Mouse (Mus musculus): ENCODE data around the gene Vamp9.

Vamp9 gene

GRCm38 (mm10) chr5:99941776-99942502 lies 35.9 kb downstream of the Vamp9 start:
- no peak for DNase-seq (ENCODE audit: low read depth, low spot score)

- no peak for DNase-seq (ENCODE audit: low read depth, low spot score)
Observed at GRCm38 (mm10) chr5:99952513-99952912, 46.5 kb downstream of the Vamp9 start.

GRCm38 (mm10) chr5:99953883-99954282 lies 47.8 kb downstream of the Vamp9 start:
- DNase-seq (ENCODE audit: low read depth, low spot score) = no peak

GRCm38 (mm10) chr5:99958666-99959065 lies 52.6 kb downstream of the Vamp9 start:
- DNase-seq (ENCODE audit: low read depth, low spot score) = no peak

GRCm38 (mm10) chr5:99959236-99959936 lies 53.3 kb downstream of the Vamp9 start:
- DNase-seq (ENCODE audit: low read depth, low spot score) = no peak

- no peak for DNase-seq (ENCODE audit: low read depth, low spot score)
Observed at GRCm38 (mm10) chr5:99959960-99960359, 53.9 kb downstream of the Vamp9 start.

GRCm38 (mm10) chr5:99973941-99974340 lies 67.9 kb downstream of the Vamp9 start:
- no peak for DNase-seq (ENCODE audit: low read depth, low spot score)

GRCm38 (mm10) chr5:99975061-99975460 lies 69.0 kb downstream of the Vamp9 start:
- no peak for DNase-seq (ENCODE audit: low read depth, low spot score)

GRCm38 (mm10) chr5:99975776-99976175 lies 69.7 kb downstream of the Vamp9 start:
- no peak for DNase-seq (ENCODE audit: low read depth, low spot score)

- DNase-seq (ENCODE audit: low read depth, low spot score) = no peak
Observed at GRCm38 (mm10) chr5:99976334-99976955, 70.4 kb downstream of the Vamp9 start.

GRCm38 (mm10) chr5:99977516-99978301 lies 71.7 kb downstream of the Vamp9 start:
- DNase-seq (ENCODE audit: low read depth, low spot score) = no peak

GRCm38 (mm10) chr5:99978699-99979442 lies 72.8 kb downstream of the Vamp9 start, which contains the start of the genes Hnrnpd and 4930524J08Rik:
Gene Hnrnpd (minus strand): TSS chr5:99978938.
Gene 4930524J08Rik (plus strand): TSS chr5:99979061.
- peak; percentile 93 for DNase-seq (ENCODE audit: low read depth, low spot score)

GRCm38 (mm10) chr5:99983452-99984061 lies 77.5 kb downstream of the Vamp9 start:
- no peak for DNase-seq (ENCODE audit: low read depth, low spot score)

- DNase-seq (ENCODE audit: low read depth, low spot score) = no peak
Observed at GRCm38 (mm10) chr5:99994166-99994565, 88.1 kb downstream of the Vamp9 start.

GRCm38 (mm10) chr5:99994680-99995079 lies 88.6 kb downstream of the Vamp9 start:
- no peak for DNase-seq (ENCODE audit: low read depth, low spot score)

- DNase-seq (ENCODE audit: low read depth, low spot score) = no peak
Observed at GRCm38 (mm10) chr5:100000048-100000447, 94.0 kb downstream of the Vamp9 start.

- DNase-seq (ENCODE audit: low read depth, low spot score) = no peak
Observed at GRCm38 (mm10) chr5:100000500-100000899, 94.4 kb downstream of the Vamp9 start.
